Mouse (Mus musculus) neutrophil, adult 5-6 weeks (primary cell): Measurements from ENCODE around the gene Slc16a5. TPM values are rescaled to one million over a fixed set of nuclear protein-coding genes. Genes with fewer than 3 reads are reported as not detected.

Source experiments
- ATAC-seq: fragments of 151-379, 151-347 bp; 2 replicates; pipeline ENCODE4 v1.8.0; 2017; ENCODE audit warnings: mild to moderate bottlenecking, moderate TSS enrichment; ENCODE audit not compliant: insufficient number of reproducible peaks, poor library complexity, low FRiP score, severe bottlenecking; ENCODE audit errors: extremely low read depth
- total RNA-seq: library from RNA; stranded (forward); fragments of 200-1000 nt; gene quantifications from 2 replicates; pipeline ENCODE4 v1.2.3, GENCODE M21; 2017

The Slc16a5 gene
- total RNA-seq, 1 experiment from 2014 or later, result 0.35 TPM

DNA sequence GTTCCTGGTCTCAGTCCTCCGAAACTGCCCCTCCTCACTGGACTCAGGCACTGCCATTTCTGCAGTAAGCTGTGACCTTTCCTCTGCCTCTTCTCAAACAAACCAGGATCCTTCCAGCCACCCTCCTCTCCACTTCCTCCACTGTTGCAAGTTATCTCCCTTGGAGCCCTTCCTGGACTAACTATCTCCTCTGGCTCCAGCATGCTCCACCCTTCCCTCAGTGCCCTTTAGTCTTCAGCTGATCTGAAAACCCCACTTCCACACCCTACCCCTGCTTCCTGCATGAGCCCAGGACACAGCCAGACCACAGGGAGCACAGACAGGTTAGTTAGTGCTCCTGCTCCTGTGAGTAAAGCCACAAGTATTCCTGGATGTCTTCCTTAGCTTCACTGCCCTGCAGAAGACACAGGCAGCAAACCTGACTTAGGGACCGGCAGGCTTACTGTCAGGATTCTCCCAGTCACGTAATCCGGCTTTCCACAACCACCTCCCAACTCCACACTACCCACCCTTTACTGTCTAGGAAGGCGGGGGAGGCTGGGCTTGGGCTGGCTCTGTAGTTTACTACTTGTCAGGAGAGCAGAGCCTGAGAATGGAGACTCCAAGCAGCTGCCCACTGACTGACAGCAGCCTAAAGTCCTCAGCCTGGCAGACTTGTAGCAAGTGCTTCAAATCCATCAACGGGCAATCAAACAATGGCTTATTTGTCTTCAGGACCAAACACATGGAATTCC is 47.7 kb downstream of the Slc16a5 start:
- no peak for ATAC-seq

DNA sequence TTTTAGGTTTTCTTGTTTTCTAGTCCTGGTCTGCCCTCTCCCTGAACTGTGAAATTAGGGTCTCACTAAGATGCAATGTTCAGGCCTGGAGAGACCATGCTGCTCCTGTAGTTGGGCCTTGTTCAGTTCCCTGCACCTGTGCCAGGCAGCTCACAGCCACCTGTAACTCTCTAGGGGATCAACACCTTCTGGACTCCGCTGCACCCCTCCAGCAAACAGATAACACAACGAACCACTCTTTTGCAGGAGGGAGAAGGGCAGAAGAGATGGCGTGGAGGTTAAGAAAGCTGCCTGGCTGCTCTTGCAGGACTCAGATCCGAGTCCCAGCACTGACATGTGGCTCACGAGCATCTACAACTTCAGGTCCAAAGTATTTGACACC is 48.2 kb downstream of the Slc16a5 start:
- no peak for ATAC-seq

DNA sequence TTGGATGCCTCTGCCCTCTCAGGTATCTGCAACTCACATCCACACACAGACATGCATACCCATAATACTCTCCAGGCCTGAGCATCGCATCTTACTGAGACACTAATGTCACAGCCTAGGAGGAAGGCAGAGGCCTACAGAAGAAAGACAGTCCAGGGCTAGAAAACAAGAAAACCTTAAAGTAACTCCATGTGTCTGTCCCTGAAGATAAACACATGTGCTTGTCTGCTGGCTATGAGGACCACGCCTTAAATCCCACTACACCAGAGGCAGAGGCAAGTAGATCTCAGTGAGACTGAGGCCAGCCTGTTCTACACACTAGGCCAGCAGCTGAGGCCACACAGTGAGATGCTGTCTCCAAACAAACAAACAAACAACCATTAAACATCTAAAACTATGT is 48.8 kb downstream of the Slc16a5 start:
- ATAC-seq, result no peak

DNA sequence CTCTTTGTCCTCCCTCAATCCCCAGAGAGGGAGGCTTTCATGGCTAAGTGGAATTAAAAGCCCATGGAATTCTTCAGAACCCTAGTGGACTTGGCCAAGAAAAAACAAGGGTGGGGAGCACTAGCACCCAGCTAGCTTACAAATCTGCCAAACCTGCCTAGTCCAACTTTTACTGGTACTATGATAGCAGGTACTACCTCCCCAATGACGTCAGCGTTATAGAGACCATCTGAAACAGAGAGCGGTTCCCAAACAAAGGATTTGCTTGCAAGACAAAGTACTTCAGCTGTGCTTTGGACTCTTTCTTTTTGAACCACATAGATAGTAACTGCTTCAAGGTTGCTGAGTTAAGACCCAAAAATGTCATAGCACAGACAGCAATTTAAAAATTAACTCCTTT is 49.7 kb downstream of the Slc16a5 start:
- no peak for ATAC-seq

DNA sequence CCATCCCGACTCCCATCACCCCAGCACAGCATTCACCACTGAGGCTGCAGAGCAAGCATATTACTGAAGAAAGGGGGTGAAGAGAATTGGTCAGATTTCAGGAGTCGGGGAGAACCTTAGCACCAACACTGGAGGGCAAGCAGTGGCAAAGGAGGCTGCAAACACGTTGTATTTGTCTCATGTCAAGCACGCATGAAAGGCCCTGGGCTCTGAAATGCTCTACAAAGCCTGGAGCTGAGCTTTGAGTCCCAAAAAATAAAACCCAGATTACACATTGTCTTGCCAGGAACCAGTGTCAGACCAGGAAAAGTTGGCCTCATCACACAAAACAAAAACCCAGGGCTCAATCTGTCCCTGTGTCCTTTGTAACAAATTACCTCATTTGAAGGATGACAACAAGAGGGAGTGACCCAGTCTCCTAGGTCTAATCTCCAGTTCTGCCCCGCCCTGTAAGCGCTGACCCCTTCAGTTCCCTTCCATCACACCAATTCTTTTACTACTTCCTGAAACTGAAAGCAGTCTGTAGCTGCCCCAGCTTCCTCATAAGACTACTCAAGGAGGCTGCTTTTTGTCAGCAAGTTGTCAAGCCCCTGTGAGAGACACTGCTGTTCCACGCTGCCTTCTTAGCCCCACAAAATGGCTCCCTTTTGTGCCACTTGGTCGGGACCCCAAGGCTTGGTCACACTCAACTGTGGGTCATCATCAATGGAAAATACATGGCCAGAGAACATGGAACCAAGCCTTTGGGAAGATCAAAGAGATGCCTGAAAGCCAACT is 50.3 kb downstream of the Slc16a5 start:
- ATAC-seq, result peak; percentile 57

DNA sequence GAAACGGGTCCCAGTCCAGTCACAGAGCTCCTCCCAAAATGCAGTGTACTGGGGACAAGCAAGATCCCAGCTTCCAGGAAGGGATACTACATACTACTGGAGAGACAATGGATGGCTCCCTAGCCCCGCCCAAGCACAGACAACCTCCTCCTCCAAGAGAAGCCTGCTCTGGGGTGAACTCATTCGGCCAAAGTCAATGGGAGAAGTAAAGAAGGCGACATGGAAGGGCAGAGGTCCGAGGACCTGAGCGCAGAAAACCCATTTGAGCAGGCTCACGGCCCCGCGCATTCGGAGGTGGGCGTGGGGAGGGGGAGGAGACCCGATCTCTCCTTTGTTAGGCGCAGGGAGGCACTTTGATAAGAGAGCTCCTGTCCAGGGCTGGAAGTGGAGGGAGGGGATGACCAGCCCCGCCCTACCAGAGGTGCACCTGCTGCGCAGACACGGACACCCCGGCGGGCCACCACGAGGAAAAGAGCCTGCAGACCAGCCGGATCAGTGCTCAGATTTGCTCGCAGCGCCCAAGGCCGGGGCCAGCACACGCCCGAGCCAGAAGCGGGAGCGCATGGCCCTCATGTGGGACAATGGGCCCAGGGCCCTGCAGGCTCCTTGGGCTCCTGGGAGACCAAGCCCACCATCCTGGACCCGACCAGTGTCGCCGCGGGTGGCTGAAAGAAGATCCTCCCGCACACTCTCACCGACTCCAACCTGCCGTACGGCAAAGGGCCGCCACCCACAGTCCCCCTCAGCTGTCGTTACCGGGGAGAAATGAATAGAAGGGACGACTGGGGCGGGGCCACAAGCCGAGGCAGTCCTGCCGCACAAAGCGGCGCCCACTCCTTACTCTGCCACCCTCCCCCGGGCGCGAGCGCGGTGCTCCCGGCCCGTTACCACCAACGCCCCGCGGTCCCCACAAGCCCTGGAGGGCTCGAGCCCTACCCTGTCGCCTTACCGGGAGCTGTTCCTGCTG is 51.3 kb downstream of the Slc16a5 start:
- no peak for ATAC-seq

DNA sequence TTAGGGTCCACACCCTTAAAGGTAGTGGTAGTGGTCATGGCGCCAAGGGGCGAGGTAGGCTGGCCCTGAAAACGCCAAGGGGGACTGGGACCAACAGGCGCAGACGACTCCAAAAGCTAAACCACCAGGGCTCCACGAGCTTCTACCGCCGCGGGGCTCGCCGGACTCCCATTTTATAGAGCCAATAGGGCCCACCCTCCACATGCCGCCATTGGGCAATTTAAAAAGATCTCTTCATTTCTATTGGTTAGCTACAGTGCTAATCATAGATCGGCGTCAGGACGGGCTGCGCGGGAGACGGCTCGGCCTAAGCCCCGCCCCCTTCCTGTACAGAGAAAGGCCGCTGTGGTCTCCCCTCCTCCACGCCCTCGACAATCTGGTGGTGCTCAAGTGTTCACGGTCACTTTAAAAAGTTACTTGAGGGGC is 52.0 kb downstream of the Slc16a5 start, which contains the start of gene Jpt1:
Gene Jpt1 (minus strand): TSS at position 150 of the 426 bp plus-strand sequence.
- ATAC-seq, result peak; percentile 88

DNA sequence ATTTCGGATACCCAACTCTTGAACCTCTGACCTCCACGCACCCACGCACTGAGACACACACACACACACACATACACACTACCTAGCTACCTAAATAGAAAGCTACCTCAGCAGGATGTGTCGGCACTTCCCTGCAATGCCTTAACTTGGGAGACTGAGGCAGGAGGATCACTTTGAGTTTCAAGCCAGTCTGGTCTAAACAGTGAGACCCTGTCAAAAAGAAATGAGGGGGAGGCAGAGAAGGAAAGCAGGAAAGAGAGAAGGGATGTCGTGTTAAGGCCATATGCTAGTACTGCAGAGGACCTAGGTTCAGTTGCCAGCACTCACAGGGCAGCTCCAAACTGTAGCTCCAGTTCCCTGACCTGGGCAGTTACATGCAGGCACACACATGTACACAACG is 52.7 kb downstream of the Slc16a5 start:
- ATAC-seq, result no peak

DNA sequence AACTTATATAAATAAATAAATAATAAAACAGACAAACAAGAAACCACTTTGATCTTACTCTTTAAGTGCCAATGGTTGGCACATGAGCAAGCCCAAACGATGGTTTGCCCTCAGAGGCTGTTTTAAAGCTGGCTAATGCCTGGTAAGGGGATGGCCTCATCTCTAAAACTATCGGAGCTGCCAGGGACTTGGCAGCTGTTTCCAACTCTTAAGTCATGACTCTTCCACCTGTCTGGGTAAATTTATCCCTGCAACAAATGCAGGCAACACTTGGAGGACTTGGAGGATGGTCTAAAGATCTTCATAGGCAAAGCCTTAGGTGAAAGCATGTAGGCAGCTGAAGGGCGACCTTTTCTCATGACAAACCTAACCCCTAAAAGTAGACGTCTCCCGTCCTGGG is 54.7 kb downstream of the Slc16a5 start:
- no peak for ATAC-seq

DNA sequence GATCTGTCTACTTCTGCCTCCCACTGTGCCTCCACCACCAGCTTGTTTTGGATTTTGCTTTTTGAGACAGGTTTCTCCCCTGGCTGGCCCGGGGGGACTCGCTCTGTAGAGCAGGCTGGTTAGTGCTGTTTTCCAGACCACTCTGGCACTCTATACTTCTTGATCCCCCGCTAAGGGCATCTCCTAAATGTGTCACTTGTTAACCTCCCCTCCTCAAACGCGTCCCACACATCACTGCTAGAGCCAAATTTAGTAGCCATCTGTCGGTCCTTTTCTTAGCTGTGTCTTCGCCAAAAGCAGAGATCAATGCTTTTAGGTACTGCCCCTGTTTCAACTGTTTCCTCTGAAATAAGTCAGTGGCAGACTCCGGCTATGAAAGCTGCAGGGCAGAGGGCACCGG is 56.4 kb downstream of the Slc16a5 start:
- no peak for ATAC-seq

DNA sequence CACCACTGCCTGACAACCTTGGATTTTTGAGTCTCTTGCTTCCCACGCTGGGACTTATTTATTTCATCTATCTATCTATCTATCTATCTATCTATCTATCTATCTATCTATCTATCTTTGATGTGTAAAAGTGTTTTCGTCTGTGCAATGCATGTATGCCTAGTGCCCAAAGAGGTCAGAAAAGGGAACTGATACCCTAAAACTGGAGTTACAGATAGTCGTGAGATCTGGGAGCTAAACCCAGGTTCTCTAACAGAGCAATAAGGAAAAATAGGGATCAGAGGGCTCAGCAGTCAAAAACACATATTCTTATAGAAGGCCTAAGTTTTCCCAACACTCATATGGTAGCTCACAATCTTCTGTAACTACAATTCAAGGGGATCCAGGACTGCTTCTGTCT is 57.3 kb downstream of the Slc16a5 start:
- no peak for ATAC-seq

DNA sequence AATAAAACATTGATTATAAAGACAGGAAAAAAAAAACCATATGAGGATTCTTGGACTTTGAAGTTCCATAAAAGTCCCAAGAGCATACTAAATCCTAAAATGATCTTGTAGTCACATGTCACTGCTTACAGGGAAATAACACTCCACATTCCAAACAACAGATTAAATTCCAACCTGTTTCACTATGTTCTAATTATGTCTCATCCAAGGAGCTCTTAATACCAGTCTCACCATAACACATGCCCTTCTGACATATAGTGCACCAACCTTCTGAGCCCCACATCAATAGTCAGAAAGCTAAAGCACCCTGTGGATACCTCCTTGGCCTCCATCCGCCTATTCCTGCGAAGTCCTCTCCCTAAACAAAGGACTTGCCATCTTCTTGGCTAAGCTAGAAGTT is 57.9 kb downstream of the Slc16a5 start:
- ATAC-seq, result no peak

DNA sequence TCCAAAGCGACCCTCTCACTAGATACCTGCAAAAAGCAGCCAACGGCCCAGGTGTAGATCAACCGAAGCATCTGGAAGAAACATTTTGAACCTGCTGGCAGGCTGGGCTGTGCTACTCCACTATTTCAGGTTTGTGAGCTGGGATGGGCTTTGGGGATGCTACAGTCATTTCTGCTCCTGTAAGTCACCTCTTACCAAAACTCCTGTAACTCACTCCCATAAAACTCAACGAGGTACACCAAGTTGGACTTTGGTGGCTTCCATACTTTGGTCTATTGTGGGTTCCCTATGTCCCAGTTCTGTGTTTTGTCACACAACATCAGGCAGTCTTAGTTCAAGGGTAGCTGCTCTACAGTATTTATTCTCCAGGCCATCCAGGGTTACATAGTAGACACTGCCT is 58.8 kb downstream of the Slc16a5 start:
- ATAC-seq, result no peak

DNA sequence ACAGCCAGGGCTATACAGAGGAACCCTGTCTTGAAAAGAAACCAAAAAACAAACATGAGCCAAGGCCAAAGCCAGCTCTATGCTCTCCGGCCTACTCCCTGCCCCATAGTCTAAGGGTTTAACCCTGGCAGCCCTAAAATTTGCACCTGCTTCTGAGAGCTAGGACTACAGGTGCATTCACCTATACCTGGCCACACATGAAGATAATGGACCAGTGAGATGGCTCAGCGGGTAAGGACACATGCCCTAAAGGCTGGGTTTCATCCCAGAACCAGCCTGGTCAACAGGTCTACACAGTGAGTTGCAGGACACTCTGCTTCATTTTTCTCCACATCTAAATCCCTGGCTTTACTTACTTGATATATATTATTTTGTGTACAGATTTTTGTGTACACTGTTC is 60.0 kb downstream of the Slc16a5 start:
- no peak for ATAC-seq

DNA sequence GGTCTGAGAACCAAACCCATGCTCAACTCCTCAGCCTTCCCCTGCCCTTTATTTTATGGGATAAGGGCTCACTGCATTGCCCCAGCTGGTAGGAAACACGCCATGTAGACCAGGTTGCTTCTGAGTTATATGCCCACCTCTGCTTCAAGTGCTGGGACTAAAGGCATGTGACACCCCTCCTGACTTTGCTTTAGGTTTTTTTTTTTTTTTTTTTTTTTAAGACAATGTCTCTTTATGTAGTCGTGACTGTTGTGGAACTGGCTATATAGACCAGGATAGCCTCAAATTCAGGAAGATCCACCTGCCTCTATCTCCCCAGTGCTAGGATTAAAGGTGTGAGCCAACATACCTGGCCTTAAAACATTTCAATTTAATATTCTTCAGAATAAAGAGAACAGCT is 60.4 kb downstream of the Slc16a5 start:
- no peak for ATAC-seq

Other genes starting within 250 kb of the Slc16a5 start
- gene Grin2c, start 195.2 kb upstream of the Slc16a5 start, total RNA-seq, result 0.23 TPM in 1 of 2 replicates, not detected in the other
- gene Fdxr, start 185.4 kb upstream of the Slc16a5 start, total RNA-seq, result 12.2 and 13.0 TPM in 2 replicates
- gene Fads6, start 164.8 kb upstream of the Slc16a5 start, total RNA-seq, result 0.12 and 0.25 TPM in 2 replicates
- gene Otop2, start 155.3 kb upstream of the Slc16a5 start, total RNA-seq, result not detected in 2 replicates
- not detected in 2 replicates for gene Ush1g, start 140.4 kb upstream of the Slc16a5 start, total RNA-seq
- not detected in 2 replicates for gene Otop3, start 127.7 kb upstream of the Slc16a5 start, total RNA-seq
- 1.6 and 2.4 TPM in 2 replicates for gene Hid1, start 94.7 kb upstream of the Slc16a5 start, total RNA-seq
- 0.12 TPM in 2 replicates for gene Cdr2l, start 80.6 kb upstream of the Slc16a5 start, total RNA-seq
- 27.7 and 30.4 TPM in 2 replicates for gene Mrpl58, start 58.7 kb upstream of the Slc16a5 start, total RNA-seq
- gene Atp5h, start 42.5 kb upstream of the Slc16a5 start, total RNA-seq, result 265 and 277 TPM in 2 replicates
- 22.1 and 24.2 TPM in 2 replicates for gene Kctd2, start 42.3 kb upstream of the Slc16a5 start, total RNA-seq
- not detected in 2 replicates for gene Trim80, start 21.9 kb upstream of the Slc16a5 start, total RNA-seq
- gene Armc7, start 13.2 kb downstream of the Slc16a5 start, total RNA-seq, result 46.5 and 52.8 TPM in 2 replicates
- 98.5 and 107 TPM in 2 replicates for gene Nt5c, start 29.4 kb downstream of the Slc16a5 start, total RNA-seq
- gene Jpt1, start 51.9 kb downstream of the Slc16a5 start, total RNA-seq, result 123 and 147 TPM in 2 replicates
- gene Sumo2, start 73.8 kb downstream of the Slc16a5 start, total RNA-seq, result 210 and 228 TPM in 2 replicates
- 59.5 and 71.0 TPM in 2 replicates for gene Nup85, start 102.0 kb downstream of the Slc16a5 start, total RNA-seq
- gene Mrps7, start 141.5 kb downstream of the Slc16a5 start, total RNA-seq, result 23.5 and 27.0 TPM in 2 replicates
- gene Gga3, start 141.6 kb downstream of the Slc16a5 start, total RNA-seq, result 63.1 and 82.1 TPM in 2 replicates
- gene Mif4gd, start 150.5 kb downstream of the Slc16a5 start, total RNA-seq, result 167 and 177 TPM in 2 replicates
- gene Slc25a19, start 165.8 kb downstream of the Slc16a5 start, total RNA-seq, result 51.0 and 53.3 TPM in 2 replicates
- gene Grb2, start 246.1 kb downstream of the Slc16a5 start, total RNA-seq, result 59.5 and 71.5 TPM in 2 replicates